Mouse (Mus musculus): ENCODE data around the gene Htatsf1.

DNA sequence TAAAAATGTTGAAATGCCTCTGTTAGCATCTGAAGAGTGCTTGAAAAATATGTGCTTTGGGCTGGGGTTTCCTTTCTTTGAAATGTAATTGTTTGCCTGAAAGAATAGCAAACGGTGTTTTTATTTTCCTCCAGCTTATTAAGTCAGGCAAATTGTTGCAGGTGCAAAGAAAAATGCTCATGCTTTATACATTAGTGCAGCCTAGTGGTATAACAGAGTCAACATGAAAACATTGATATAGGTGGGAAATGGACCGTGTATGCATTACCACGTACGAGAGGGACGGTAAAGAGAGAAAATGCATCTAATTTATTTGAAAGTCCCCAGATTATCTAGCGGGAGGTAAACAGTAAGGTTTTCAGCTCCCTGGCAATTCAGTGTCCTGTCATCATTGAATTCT lies 9.5 kb upstream of the Htatsf1 start:
- no peak for TF ChIP-seq CTCF (IDR thresholded peaks at IDR 0.05; ENCODE audit: low read depth, low read length)
- no peak for TF ChIP-seq POLR2AphosphoS5 (IDR thresholded peaks at IDR 0.05; ENCODE audit: insufficient replicate concordance, low read depth, low read length)
- no peak for TF ChIP-seq TAL1 (conservative IDR thresholded peaks at IDR 0.05; ENCODE audit: low read depth, low read length)
- TF ChIP-seq GATA1 (IDR thresholded peaks at IDR 0.05; ENCODE audit: borderline replicate concordance, low read length): no peak

Data from G1E (cell line).